Mouse (Mus musculus) stomach, postnatal 0 days (tissue): ENCODE data around the gene Ankrd39.

ENCODE experiments used
- CTCF ChIP-seq: IDR thresholded peaks from 2 replicates; pipeline ENCODE4 v1.5.1; 2016; ENCODE audit warnings: antibody characterized with exemption, low read depth, mild to moderate bottlenecking, moderate library complexity
- EP300 ChIP-seq: optimal IDR thresholded peaks from 2 replicates; pipeline ENCODE3; 2016; ENCODE audit warnings: antibody characterized with exemption

DNA sequence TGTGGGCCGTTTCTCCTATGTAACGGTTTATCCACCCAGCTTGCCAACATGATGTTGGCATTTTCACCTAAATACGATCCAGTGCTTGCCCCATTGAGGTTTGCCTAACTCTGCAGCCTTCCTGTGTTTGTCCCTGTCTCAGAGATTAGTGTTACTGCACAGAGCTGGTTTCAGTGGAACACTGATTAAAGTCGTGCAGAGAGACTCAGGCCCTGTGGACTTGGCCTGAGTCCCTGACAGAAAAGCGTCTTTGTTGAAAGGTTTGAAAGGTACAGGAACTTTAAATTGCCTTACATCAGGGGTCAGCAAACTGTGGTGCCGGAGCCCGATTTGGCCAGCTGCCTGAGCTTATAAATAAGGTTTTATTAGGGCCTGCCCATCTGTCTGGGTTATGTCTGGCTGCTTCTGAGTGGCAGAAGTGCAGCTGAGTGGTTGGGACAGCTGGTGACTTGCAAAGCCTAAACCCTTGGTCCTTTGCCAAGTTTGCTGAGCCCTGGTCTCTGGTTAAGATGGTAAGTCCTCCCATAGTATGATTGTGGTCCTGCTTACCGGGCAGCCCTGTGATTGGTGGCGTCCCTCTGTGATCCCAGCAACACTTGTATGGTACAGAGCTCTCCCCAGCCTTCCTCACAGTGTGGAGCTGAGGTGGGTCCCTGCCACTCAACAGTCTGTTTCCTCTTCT, 23.8 kb downstream of the Ankrd39 start:
- no peak for TF ChIP-seq CTCF
- no peak for TF ChIP-seq EP300
